Mouse (Mus musculus) adrenal gland, postnatal 4 days (tissue): ENCODE results near the gene Cachd1. TPM values are rescaled to one million over a fixed set of nuclear protein-coding genes. Genes with fewer than 3 reads are reported as not detected.
A peak's percentile ranks its signal among the peaks of the same experiment; 100 is the strongest.

Experiments
- DNase-seq, 2 experiments: peaks; one replicate each; pipeline ENCODE4 v3.0.0; 2021 to 2022; ENCODE audit warnings: low spot score in 2 of 2, mixed read lengths in 2 of 2
- total RNA-seq, 2 experiments: library from RNA; stranded (reverse); gene quantifications; 2 replicates each; pipeline ENCODE4 v1.2.3; 2021

Gene Cachd1
- total RNA-seq, 2 experiments from 2014 or later = 14.6 to 16.7 TPM

GRCm38 (mm10) chr4:101043691-101044090, 267.2 kb downstream of the Cachd1 start:
- DNase-seq = no peak

- no peak for DNase-seq
Measured at GRCm38 (mm10) chr4:101044149-101044548, 267.7 kb downstream of the Cachd1 start.

- DNase-seq = no peak
Measured at GRCm38 (mm10) chr4:101046576-101046975, 270.1 kb downstream of the Cachd1 start.

- DNase-seq = no peak
Measured at GRCm38 (mm10) chr4:101062146-101062545, 285.7 kb downstream of the Cachd1 start.

- DNase-seq = no peak
Measured at GRCm38 (mm10) chr4:101066401-101066800, 289.9 kb downstream of the Cachd1 start.

GRCm38 (mm10) chr4:101068786-101069153, 292.3 kb downstream of the Cachd1 start, which contains the start of gene Raver2:
Gene Raver2, plus strand, starts transcription at chr4:101068983.
- peak; percentile 12 to 21 for DNase-seq

- DNase-seq = peak; percentile 7 to 8
Measured at GRCm38 (mm10) chr4:101069154-101069971, 292.9 kb downstream of the Cachd1 start.

- DNase-seq = no peak
Measured at GRCm38 (mm10) chr4:101071570-101071969, 295.1 kb downstream of the Cachd1 start.

GRCm38 (mm10) chr4:101076425-101076824, 299.9 kb downstream of the Cachd1 start:
- DNase-seq = no peak

Other genes with a start within 250 kb of the Cachd1 start
- gene Gm10577, start 244.0 kb downstream of the Cachd1 start, total RNA-seq = not detected